Mouse (Mus musculus) kidney, postnatal 0 days (tissue): ENCODE data around the gene Gm13697. TPM values are rescaled to one million over a fixed set of nuclear protein-coding genes. Genes with fewer than 3 reads are reported as not detected.
A peak's percentile ranks its signal among the peaks of the same experiment; 100 is the strongest.
"Not testable (repeated sequence)": the region's sequence is repeated elsewhere in the genome, so short reads cannot be mapped to it uniquely, and the experiment has no call there.

Source experiments
- ATAC-seq: fragments of 200-750 bp; cut with Nextera tagmentation; replicated peaks from 2 replicates; pipeline ENCODE4 v1.8.0; 2017; ENCODE audit warnings: low read depth, moderate number of reproducible peaks, moderate TSS enrichment, moderate library complexity; ENCODE audit not compliant: low FRiP score
- DNase-seq: peaks from one replicate; pipeline ENCODE4 v3.0.0-alpha.2; 2016; ENCODE audit warnings: low spot score
- H3K27ac ChIP-seq: fragments of 300-500 bp; sonication (generic); 2 replicates; pipeline ENCODE4 v1.5.1; 2014; ENCODE audit warnings: mild to moderate bottlenecking
- H3K27me3 ChIP-seq: fragments of 300-500 bp; sonication (generic); 2 replicates; pipeline ENCODE4 v1.6.1; 2014; ENCODE audit warnings: low read length, mixed read lengths; ENCODE audit not compliant: insufficient read depth
- H3K36me3 ChIP-seq: fragments of 300-500 bp; sonication (generic); 2 replicates; pipeline ENCODE4 v1.6.1; 2014; ENCODE audit warnings: low read length, mixed read lengths; ENCODE audit not compliant: insufficient read depth
- H3K4me1 ChIP-seq: fragments of 300-500 bp; sonication (generic); replicated peaks from 2 replicates; pipeline ENCODE4 v1.6.1; 2014; ENCODE audit warnings: antibody characterized with exemption, low read length, mixed read lengths; ENCODE audit not compliant: insufficient read depth
- H3K4me2 ChIP-seq: fragments of 300-500 bp; sonication (generic); 2 replicates; pipeline ENCODE4 v1.6.1; 2014; ENCODE audit warnings: mild to moderate bottlenecking, low read length, moderate library complexity, mixed read lengths
- H3K4me3 ChIP-seq: fragments of 300-500 bp; sonication (generic); replicated peaks from 2 replicates; pipeline ENCODE4 v1.5.1; 2014; ENCODE audit warnings: low read depth, low read length
- H3K9ac ChIP-seq: fragments of 300-500 bp; sonication (generic); 2 replicates; pipeline ENCODE4 v1.6.1; 2014; ENCODE audit warnings: low read depth, low read length
- H3K9me3 ChIP-seq: fragments of 300-500 bp; sonication (generic); replicated peaks from 2 replicates; pipeline ENCODE4 v1.6.1; 2016; ENCODE audit warnings: low read length, inconsistent platforms, mixed read lengths
- CTCF ChIP-seq: IDR thresholded peaks from 2 replicates; pipeline ENCODE4 v1.5.1; 2016; ENCODE audit warnings: antibody characterized with exemption, low read depth, mild to moderate bottlenecking, moderate library complexity
- WGBS: fragments of 180-500 bp; shearing (Covaris S2); extraction: QIAGEN DNeasy Blood & Tissue Kit; methylation state at CpG from one replicate; pipeline ENCODE4 v1.1.7; 2014; 5-methylcytosine and 5-hydroxymethylcytosine counted together
- polyA plus RNA-seq: library from polyadenylated mRNA; unstranded; fragments of >200 nt; fragmentation: Nextera tagmentation; extraction: Ambion mirVana; gene quantifications from 2 replicates; pipeline ENCODE4 v1.2.1, GENCODE M21; 2015

Gm13697 gene
- polyA plus RNA-seq, result not detected in 2 replicates

DNA sequence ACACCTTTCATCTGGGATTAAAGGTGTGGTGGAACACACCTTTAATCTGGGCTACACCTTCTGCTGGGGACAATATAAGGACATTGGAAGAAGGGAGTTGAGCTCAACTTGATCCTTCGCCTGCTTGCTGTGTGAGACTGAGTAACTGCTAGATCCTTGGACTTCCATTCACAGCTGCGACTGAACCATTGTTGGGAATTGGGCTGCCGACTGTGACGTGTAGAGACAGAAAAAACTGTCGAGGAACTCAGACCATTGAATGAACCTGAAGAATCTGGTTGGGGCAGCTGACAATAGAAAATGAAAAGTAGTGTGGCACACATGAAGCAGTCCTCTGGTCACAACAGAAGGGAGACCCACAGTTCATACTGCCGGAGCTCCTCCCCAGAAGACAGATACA, at the start of gene Gm13697:
Gene Gm13697, plus strand, starts transcription at position 301 of the 400 bp plus-strand sequence.
- H3K9ac ChIP-seq, H3K4me3 ChIP-seq, H3K4me2 ChIP-seq, DNase-seq, H3K27me3 ChIP-seq, H3K4me1 ChIP-seq, ATAC-seq, H3K9me3 ChIP-seq, H3K27ac ChIP-seq, H3K36me3 ChIP-seq: not testable (repeated sequence)
- no CpG with 5 or more reads among the region's 6 CpGs for WGBS

GRCm38 (mm10) chr2:83940931-83941361, 43.6 kb upstream of the Gm13697 start, which contains the start of gene Zswim2:
Gene Zswim2 (minus strand): TSS chr2:83941228.
- peak; percentile 77 for ATAC-seq
- Histone ChIP-seq H3K4me3 (no peak within 1 kb of the TSS), H3K27me3 (no peaks in the 10 kb centered on the region), H3K9me3 (no peaks in the 10 kb centered on the region), H3K36me3 (no peaks in the 10 kb centered on the region), H3K4me1 (0 out of 2 replicates have a peak, but pooled peaks cover 3% of the 10 kb centered on the region), H3K4me2 (peak within 1 kb of the TSS; percentile 46), H3K9ac (no peak within 1 kb of the TSS), H3K27ac (no peak within 1 kb of the TSS)
- under 1% methylated on average over 20 of the region's 20 CpGs for WGBS
- DNase-seq, result peak; percentile 52
- TF ChIP-seq CTCF, result no peak

GRCm38 (mm10) chr2:83941378-83941777, 43.2 kb upstream of the Gm13697 start:
- Histone ChIP-seq H3K4me2 (peak overlapping the region; percentile 46), H3K27ac (no peak overlapping the region), H3K4me1 (0 out of 2 replicates have a peak, but pooled peaks cover 3% of the 10 kb centered on the region), H3K27me3 (no peaks in the 10 kb centered on the region), H3K9ac (no peak overlapping the region), H3K4me3 (no peak overlapping the region), H3K9me3 (no peaks in the 10 kb centered on the region), H3K36me3 (no peaks in the 10 kb centered on the region)
- WGBS, result 29% methylated on average over 3 of the region's 3 CpGs
- DNase-seq (no peak), ATAC-seq (no peak)
- no peak for TF ChIP-seq CTCF

DNA sequence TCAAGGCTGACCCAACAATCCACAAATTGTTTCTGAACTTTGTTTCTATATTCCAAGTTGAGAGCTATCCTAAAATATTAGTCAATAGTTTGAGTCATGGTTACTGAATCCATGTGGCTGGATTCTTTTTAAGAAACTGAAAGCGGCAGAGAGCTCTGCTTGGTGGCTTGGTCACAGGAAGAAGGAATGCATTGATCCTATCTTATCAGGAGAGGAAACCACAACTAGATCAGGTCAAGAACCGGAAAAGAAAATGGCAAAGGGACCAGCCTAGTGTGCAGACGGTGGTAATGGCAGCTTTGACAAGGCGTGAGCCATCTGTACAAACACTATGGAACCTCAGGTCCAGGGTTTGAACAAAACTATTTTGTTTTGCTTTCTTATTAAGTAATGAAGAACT, 42.8 kb upstream of the Gm13697 start:
- no peak for DNase-seq
- H3K4me1 ChIP-seq, result 0 out of 2 replicates have a peak, but pooled peaks cover 3% of the 10 kb centered on the region
- H3K36me3 ChIP-seq, result no peaks in the 10 kb centered on the region
- no peak overlapping the region for H3K4me2 ChIP-seq
- no peaks in the 10 kb centered on the region for H3K9me3 ChIP-seq
- no peak overlapping the region for H3K4me3 ChIP-seq
- no peak overlapping the region for H3K9ac ChIP-seq
- WGBS, result 67% methylated on average over 4 of the region's 4 CpGs
- no peaks in the 10 kb centered on the region for H3K27me3 ChIP-seq
- no peak overlapping the region for H3K27ac ChIP-seq
- no peak for TF ChIP-seq CTCF
- no peak for ATAC-seq

DNA sequence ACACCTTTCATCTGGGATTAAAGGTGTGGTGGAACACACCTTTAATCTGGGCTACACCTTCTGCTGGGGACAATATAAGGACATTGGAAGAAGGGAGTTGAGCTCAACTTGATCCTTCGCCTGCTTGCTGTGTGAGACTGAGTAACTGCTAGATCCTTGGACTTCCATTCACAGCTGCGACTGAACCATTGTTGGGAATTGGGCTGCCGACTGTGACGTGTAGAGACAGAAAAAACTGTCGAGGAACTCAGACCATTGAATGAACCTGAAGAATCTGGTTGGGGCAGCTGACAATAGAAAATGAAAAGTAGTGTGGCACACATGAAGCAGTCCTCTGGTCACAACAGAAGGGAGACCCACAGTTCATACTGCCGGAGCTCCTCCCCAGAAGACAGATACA, 29.1 kb upstream of the Gm13697 start, which contains the start of gene Gm13698:
Gene Gm13698, plus strand, starts transcription at position 301 of the 400 bp plus-strand sequence.
- H3K27ac ChIP-seq, DNase-seq, H3K9ac ChIP-seq, H3K4me3 ChIP-seq, H3K4me1 ChIP-seq, H3K27me3 ChIP-seq, ATAC-seq, H3K9me3 ChIP-seq, H3K4me2 ChIP-seq, H3K36me3 ChIP-seq: not testable (repeated sequence)
- WGBS, result no CpG with 5 or more reads among the region's 6 CpGs

- not testable (repeated sequence) for H3K9me3 ChIP-seq, H3K36me3 ChIP-seq, DNase-seq, H3K4me2 ChIP-seq, H3K4me3 ChIP-seq, H3K4me1 ChIP-seq, H3K27ac ChIP-seq, H3K9ac ChIP-seq, ATAC-seq, H3K27me3 ChIP-seq
- WGBS, result no CpG with 5 or more reads among the region's 6 CpGs
Observed at GRCm38 (mm10) chr2:83961203-83961602, 23.3 kb upstream of the Gm13697 start, which contains the start of gene Gm13693. Gene Gm13693 (plus strand): TSS chr2:83961503.

GRCm38 (mm10) chr2:83967013-83967412, 17.5 kb upstream of the Gm13697 start, which contains the start of gene Gm13695:
Gene Gm13695 (plus strand): TSS chr2:83967313.
- H3K27ac ChIP-seq, H3K4me2 ChIP-seq, ATAC-seq, DNase-seq, H3K4me3 ChIP-seq, H3K27me3 ChIP-seq, H3K36me3 ChIP-seq, H3K9ac ChIP-seq, H3K9me3 ChIP-seq, H3K4me1 ChIP-seq: not testable (repeated sequence)
- no CpG with 5 or more reads among the region's 6 CpGs for WGBS

DNA sequence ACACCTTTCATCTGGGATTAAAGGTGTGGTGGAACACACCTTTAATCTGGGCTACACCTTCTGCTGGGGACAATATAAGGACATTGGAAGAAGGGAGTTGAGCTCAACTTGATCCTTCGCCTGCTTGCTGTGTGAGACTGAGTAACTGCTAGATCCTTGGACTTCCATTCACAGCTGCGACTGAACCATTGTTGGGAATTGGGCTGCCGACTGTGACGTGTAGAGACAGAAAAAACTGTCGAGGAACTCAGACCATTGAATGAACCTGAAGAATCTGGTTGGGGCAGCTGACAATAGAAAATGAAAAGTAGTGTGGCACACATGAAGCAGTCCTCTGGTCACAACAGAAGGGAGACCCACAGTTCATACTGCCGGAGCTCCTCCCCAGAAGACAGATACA, 11.7 kb upstream of the Gm13697 start, which contains the start of gene Gm13696:
Gene Gm13696, plus strand, starts transcription at position 301 of the 400 bp plus-strand sequence.
- no CpG with 5 or more reads among the region's 6 CpGs for WGBS
- ATAC-seq, H3K9me3 ChIP-seq, H3K4me1 ChIP-seq, DNase-seq, H3K4me3 ChIP-seq, H3K9ac ChIP-seq, H3K27me3 ChIP-seq, H3K27ac ChIP-seq, H3K36me3 ChIP-seq, H3K4me2 ChIP-seq: not testable (repeated sequence)

GRCm38 (mm10) chr2:83978633-83979032, 5.9 kb upstream of the Gm13697 start, which contains the start of gene Gm13694:
Gene Gm13694 (plus strand): TSS chr2:83978933.
- H3K9ac ChIP-seq, H3K36me3 ChIP-seq, H3K27ac ChIP-seq, H3K9me3 ChIP-seq, H3K4me3 ChIP-seq, DNase-seq, H3K4me1 ChIP-seq, H3K4me2 ChIP-seq, ATAC-seq, H3K27me3 ChIP-seq: not testable (repeated sequence)
- no CpG with 5 or more reads among the region's 6 CpGs for WGBS
